24 mouse cellular contexts compared by ENCODE assay signal in genomic region chr13:53159501-53159900, GRCm38 (mm10).
DNase-seq lines count a peak whose midpoint lies in the region; ATAC-seq and TF ChIP-seq lines count a peak whose summit lies in the region.
"Had no signal": no experiment of that assay in that cellular context is flagged by ENCODE, and none has a peak within 500 bp of the region (broad histone marks: within the 10 kb centered on the region; RNA-seq: fewer than 3 reads in every experiment).

No protein-coding gene starts in this region.

- no peak for ATAC-seq in heart, embryonic 11.5 days (replicated peaks; ENCODE audit: insufficient number of reproducible peaks, low FRiP score, low TSS enrichment)
- ATAC-seq: forebrain, embryonic 14.5 days; forebrain, embryonic 16.5 days; Patski had no signal

- no peak overlapping the region for H3K9ac ChIP-seq in heart, embryonic 11.5 days (ENCODE audit: low read depth, low read length)
- H3K9ac ChIP-seq in heart, adult 2 months (ENCODE audit: low read depth, low read length) = no peak overlapping the region
- H3K9ac ChIP-seq: embryonic facial prominence, embryonic 13.5 days; embryonic facial prominence, embryonic 15.5 days; forebrain, embryonic 12.5 days had no signal

- H3K4me3 ChIP-seq in heart, embryonic 11.5 days (ENCODE audit: low read depth, low read length) = no peak overlapping the region
- H3K4me3 ChIP-seq in heart, adult 2 months = no peak overlapping the region
- H3K4me3 ChIP-seq: embryonic facial prominence, embryonic 13.5 days; embryonic facial prominence, embryonic 15.5 days; erythroblast, embryonic 14.5 days; forebrain, embryonic 10.5 days; forebrain, embryonic 12.5 days had no signal

- no peak overlapping the region for H3K4me2 ChIP-seq in heart, embryonic 11.5 days
- H3K4me2 ChIP-seq: embryonic facial prominence, embryonic 13.5 days; embryonic facial prominence, embryonic 15.5 days; forebrain, embryonic 12.5 days had no signal

- peak overlapping the region; percentile 77; the same call in 1 of the 2 replicates for H3K27ac ChIP-seq in heart, embryonic 11.5 days (ENCODE audit: low read depth, low read length)
- no peak overlapping the region for H3K27ac ChIP-seq in heart, adult 2 months
- H3K27ac ChIP-seq: embryonic facial prominence, embryonic 13.5 days; embryonic facial prominence, embryonic 15.5 days; forebrain, embryonic 12.5 days had no signal

- H3K27me3 ChIP-seq in heart, embryonic 11.5 days (ENCODE audit: control insufficient read depth, insufficient read depth, low read length) = no peaks in the 10 kb centered on the region
- no peaks in the 10 kb centered on the region for H3K27me3 ChIP-seq in heart, adult 2 months (ENCODE audit: control insufficient read depth, insufficient read depth, low read length)
- H3K27me3 ChIP-seq: embryonic facial prominence, embryonic 13.5 days; embryonic facial prominence, embryonic 15.5 days; forebrain, embryonic 12.5 days had no signal

- 85% methylated on average over 5 of the region's 6 CpGs for WGBS in heart, embryonic 11.5 days (ENCODE audit: insufficient replicate concordance)
- 90% methylated on average over 6 of the region's 6 CpGs for WGBS in heart, adult 2 months

- no peak for TF ChIP-seq CTCF in heart, adult 2 months (IDR thresholded peaks at IDR 0.05)

- no peaks in the 10 kb centered on the region for H3K79me2 ChIP-seq in heart, adult 2 months (replicated peaks; ENCODE audit: control insufficient read depth, insufficient read depth, low read length)

- TF ChIP-seq POLR2A in heart, adult 2 months (IDR thresholded peaks at IDR 0.05; ENCODE audit: insufficient read depth, low read depth, low read length) = no peak

- peaks cover 55% of the 10 kb centered on the region for H3K4me1 ChIP-seq in heart, embryonic 11.5 days (ENCODE audit: control insufficient read depth, insufficient read depth, low read length)
- H3K4me1 ChIP-seq in heart, adult 2 months (ENCODE audit: control insufficient read depth, insufficient read depth, low read length) = peaks cover 1% of the 10 kb centered on the region

- no peak for DNase-seq in heart, adult 2 months
- DNase-seq in ES-CJ7 (ENCODE audit: low read depth, low spot score) (peak; percentile 68), ZHBTc4 (ENCODE audit: low read depth, low spot score) (peak; percentile 76)
- DNase-seq in layer of hippocampus, postnatal 36 days = no peak
- DNase-seq: adrenal gland, adult 2 months; adrenal gland, postnatal 10 days; adrenal gland, postnatal 25 days; cerebellum, adult 11 months; cerebellum, adult 18-20 months; cerebellum, adult 8-10 months; cerebellum, adult 9-11 months; cerebellum, postnatal 14 days; cerebellum, postnatal 36 days; embryo, embryonic 11 days had no signal

- no peaks in the 10 kb centered on the region for H3K9me3 ChIP-seq in heart, embryonic 11.5 days (replicated peaks; ENCODE audit: control insufficient read depth, low read length)
- H3K9me3 ChIP-seq: embryonic facial prominence, embryonic 13.5 days; embryonic facial prominence, embryonic 15.5 days; forebrain, embryonic 10.5 days; forebrain, embryonic 12.5 days had no signal

- no peak for TF ChIP-seq EP300 in heart, adult 2 months (IDR thresholded peaks at IDR 0.05; ENCODE audit: insufficient read depth, low read depth, low read length)

- no peaks in the 10 kb centered on the region for H3K36me3 ChIP-seq in heart, embryonic 11.5 days (ENCODE audit: control insufficient read depth, insufficient read depth, low read length)
- no peaks in the 10 kb centered on the region for H3K36me3 ChIP-seq in heart, adult 2 months (ENCODE audit: control insufficient read depth, insufficient read depth, low read length)
- H3K36me3 ChIP-seq: embryonic facial prominence, embryonic 13.5 days; embryonic facial prominence, embryonic 15.5 days; forebrain, embryonic 10.5 days; forebrain, embryonic 12.5 days; G1E had no signal

- intact Hi-C loops in heart, adult 2 months (cut with DNase I) = no loop called here

Comparison
In these comparisons a context has a peak if more than half of its experiments do, and no peak if none do; other contexts are left out.
1. DNase-seq: peak in ES-CJ7 (single experiment) and ZHBTc4 (single experiment); none in heart, adult 2 months (0 of 2) and layer of hippocampus, postnatal 36 days (0 of 2).